Mouse (Mus musculus) pancreas, adult 10 weeks (tissue): ENCODE data around the gene Gm3164. TPM values are rescaled to one million over a fixed set of nuclear protein-coding genes. Genes with fewer than 3 reads are reported as not detected.

Experiments
- polyA plus RNA-seq: library from polyadenylated mRNA; stranded (reverse); fragments of 350-450 nt; fragmentation: Illumina TruSeq; extraction: RNeasy Lipid Tissue Mini Kit (QIAGEN cat#74804); gene quantifications from one replicate; pipeline ENCODE4 v1.2.3, GENCODE M21; 2015; ENCODE audit warnings: low read depth, low replicate concordance; ENCODE audit not compliant: insufficient read depth

The Gm3164 gene
- polyA plus RNA-seq = not detected

GRCm38 (mm10) chr14:4414965-4415835 lies at the start of gene Gm3164:
TSS of gene Gm3164 (plus strand) at chr14:4415448.

GRCm38 (mm10) chr14:4397226-4397625 lies 18.0 kb upstream of the Gm3164 start, which contains the start of gene Gm3159:
TSS of gene Gm3159 (plus strand) at chr14:4397526.

GRCm38 (mm10) chr14:4430692-4431091 lies 15.4 kb downstream of the Gm3164 start, which contains the start of gene Gm3173:
TSS of gene Gm3173 (plus strand) at chr14:4430992.

GRCm38 (mm10) chr14:4481445-4481844 lies 66.2 kb downstream of the Gm3164 start, which contains the start of gene Gm3182:
TSS of gene Gm3182 (plus strand) at chr14:4481745.

Other genes with a start within 250 kb of the Gm3164 start
- not detected for gene Gm2974, start 232.9 kb upstream of the Gm3164 start, polyA plus RNA-seq
- not detected for gene Gm3138, start 165.8 kb upstream of the Gm3164 start, polyA plus RNA-seq
- not detected for gene Gm3149, start 98.2 kb upstream of the Gm3164 start, polyA plus RNA-seq
- gene 2610042L04Rik, start 80.7 kb upstream of the Gm3164 start, polyA plus RNA-seq = not detected
- not detected for gene Gm3159, start 17.9 kb upstream of the Gm3164 start, polyA plus RNA-seq
- not detected for gene Gm3173, start 15.5 kb downstream of the Gm3164 start, polyA plus RNA-seq
- gene Gm3182, start 66.3 kb downstream of the Gm3164 start, polyA plus RNA-seq = not detected
- gene Gm3047, start 140.0 kb downstream of the Gm3164 start, polyA plus RNA-seq = not detected
- gene Gm8159, start 216.9 kb downstream of the Gm3164 start, polyA plus RNA-seq = not detected
- gene Gm3239, start 248.7 kb downstream of the Gm3164 start, polyA plus RNA-seq = not detected